Mouse (Mus musculus) telencephalon, adult 2 months (tissue): ENCODE measurements at regions not wholly inside any gene's neighbourhood (a gene's known extent, or its start where the extent isn't known, plus 50 kb on each side); places are given as distances from the start of the nearest gene placed in this dataset.

Experiments used
- DNase-seq: peaks from one replicate; pipeline ENCODE4 v3.0.0-alpha.2; 2011; ENCODE audit warnings: low read depth, low spot score

DNA sequence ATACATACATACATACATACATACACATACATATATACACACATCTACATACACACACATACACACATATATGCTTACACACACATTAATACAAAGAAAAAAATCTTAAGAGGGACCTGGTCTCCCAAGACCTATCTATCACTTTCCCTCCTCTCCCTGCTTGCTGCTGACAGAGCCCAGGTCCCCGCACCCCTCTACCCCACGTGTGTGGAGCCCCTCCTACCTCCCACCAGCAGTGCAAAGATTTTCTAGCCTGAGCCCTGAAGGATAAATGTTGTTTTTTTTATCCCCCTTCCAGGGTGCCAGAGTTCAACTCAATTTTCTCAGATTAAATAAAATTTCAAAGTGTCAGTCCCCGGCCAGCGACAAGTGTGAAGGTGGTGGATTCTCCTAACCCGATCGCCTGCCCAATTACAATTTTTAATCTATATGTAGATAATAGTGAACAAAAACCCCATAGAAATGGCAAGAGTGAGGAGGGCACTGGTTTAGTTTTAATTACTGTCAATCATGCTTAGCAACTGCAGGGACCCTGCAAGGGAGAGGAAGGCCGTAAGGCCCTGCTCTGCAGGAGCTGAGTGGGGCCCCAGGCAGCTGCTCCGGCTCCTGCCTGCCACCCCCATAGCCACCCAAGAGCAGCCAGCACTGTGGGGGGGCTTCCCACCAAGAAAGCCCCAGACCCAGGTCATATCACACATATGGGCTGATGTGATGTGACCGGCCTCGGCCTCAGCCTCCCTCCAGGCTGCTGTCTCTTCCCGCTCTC, 85.7 kb downstream of the Cryba4 start:
- no peak for DNase-seq

GRCm38 (mm10) chr5:112167790-112168189, 84.5 kb downstream of the Cryba4 start:
- DNase-seq, result no peak

DNA sequence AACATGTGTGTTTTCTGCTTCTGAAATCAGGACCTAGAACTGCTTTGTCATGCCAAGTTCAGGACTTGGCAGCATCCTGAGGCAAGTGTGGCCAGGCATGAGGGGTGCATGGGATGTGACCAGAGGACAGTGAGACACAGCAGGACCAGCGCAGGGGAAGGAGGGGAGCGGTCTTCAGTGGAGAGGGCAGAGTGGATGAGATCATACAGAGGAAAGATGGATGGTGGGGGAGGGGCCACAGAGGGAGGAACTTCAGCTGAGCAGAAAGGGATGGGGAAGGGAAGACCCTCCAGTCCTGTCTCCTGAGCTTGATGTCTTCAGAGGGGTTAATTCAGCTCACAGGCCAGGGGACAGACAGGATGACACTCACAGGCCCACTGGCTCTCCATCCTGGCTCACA, 81.0 kb downstream of the Cryba4 start:
- DNase-seq, result no peak

DNA sequence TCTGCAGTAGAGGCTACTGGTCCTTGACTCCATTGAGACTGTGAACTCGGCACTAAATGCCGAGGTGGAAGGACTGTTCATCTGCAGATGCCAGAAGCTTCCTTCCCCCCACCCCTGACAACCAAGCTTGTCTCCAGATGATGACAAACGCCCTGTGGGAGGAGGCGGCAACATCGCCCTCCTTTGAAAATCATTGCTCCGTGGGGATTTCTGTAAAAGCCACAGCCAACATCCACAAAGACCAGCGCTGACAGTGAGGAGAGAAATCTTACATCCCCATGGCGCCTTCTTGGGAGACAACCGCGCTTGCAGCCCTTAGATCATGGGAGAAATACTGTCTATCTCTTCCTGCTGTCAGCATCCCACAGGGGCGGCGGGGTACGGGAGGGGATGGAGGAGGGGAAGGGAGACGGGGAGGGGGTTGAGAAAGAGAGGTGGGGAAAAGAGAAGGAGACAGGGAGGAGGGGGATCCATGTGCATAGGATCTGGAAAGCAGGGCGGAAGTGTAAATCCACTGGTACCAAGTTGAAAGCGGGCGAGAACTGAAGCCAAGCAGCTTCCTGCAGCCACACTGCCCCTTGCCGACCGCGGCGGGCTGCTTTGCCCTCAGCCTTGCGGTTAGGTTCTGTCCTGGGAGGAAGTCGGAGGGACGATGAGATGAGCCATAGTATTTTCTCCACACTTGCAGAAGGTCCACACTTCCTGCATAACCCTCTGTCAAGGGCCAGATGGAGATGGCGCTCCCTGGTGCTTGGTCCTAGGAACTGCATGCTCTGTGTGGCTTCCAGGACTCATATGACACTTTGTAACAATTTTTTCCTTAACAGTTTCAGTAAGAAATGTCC, 72.9 kb downstream of the Cryba4 start:
- DNase-seq, result no peak

DNA sequence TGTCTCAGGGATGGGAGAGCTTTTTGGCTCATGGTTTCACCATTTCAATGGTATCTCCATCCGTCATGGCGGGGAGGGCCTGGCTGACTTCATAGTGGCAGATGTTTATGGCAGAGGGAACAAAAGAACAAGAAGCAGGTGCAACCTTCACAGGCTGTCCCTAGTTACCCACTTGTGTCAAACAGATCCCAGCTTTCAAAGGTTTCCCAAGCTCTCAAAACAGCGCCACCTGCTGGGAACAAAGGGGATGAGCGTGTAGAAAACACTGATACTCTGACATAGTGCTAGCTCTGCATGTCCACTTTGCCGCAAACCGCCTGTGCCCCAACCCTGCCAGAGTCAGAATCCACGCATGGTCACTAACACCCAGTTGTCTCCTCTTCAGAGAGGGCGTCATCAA, 69.5 kb downstream of the Cryba4 start:
- no peak for DNase-seq

DNA sequence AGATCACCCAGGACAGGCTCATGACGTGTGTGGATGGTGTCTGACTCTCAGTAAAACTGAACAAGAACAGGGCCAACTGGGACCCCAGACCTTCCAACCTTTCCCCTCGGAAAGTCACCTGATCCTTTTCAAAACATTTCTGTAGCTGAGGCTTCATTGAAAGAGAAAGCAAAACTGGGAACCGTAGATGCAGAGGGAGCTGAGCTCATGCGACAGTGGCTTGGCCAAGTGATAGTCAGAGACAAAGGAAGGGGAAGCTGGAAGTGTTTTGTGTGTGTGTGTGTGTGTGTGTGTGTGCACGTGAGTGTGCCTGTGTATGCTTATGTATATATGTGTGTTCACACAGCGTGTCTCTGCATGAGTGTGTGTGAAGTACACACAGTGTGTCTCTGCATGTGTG, 56.7 kb downstream of the Cryba4 start:
- DNase-seq, result no peak
